Mouse (Mus musculus): ENCODE results near the gene Cpne5. TPM values are rescaled to one million over a fixed set of nuclear protein-coding genes. Genes with fewer than 3 reads are reported as not detected.
"Not testable (repeated sequence)": the region's sequence is repeated elsewhere in the genome, so short reads cannot be mapped to it uniquely, and the experiment has no call there.

Cpne5 gene
- total RNA-seq, 2 experiments from 2014 or later: not detected

DNA sequence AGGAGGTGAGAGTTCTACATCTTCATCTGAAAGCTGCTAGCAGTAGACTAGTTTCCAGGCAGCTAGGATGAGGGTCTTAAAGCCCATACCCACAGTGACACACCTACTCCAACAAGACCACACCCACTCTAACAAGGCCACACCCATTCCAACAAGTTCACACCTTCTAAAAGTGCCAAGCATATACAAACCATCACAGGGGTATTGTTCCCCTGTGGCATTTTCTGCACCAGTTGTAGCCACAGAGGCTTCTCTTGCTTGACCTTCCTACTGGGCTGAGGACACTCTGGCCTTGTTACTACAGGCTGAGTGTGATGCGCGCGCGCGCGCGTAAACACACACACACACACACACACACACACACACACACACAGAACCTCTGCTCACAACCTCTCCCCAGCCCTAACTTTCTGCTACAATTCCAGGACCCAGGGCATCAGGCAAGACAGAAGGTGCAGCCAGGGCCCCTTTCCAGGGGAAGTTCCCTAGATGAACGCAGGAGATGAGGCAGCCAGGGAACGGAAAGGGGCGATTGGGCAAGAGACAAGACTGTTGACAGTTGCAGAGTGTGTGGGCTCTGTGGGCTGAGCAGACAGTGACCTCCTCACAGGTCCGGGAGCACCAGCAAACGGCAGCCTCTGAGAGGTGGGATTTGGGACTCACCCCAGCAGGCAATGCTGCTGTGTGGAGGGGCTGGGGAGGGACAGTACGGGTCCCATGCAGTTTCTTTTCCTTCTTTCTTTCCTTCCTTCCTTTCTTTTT, 124.2 kb downstream of the Cpne5 start, which contains the start of gene Rab44:
TSS of gene Rab44 (plus strand) at position 555 of the 762 bp plus-strand sequence.
- intact Hi-C loops (cut with DNase I): no loop called here
- DNase-seq: no peak

- no peak for DNase-seq
Measured at GRCm38 (mm10) chr17:29111332-29111731, 126.6 kb downstream of the Cpne5 start.

DNA sequence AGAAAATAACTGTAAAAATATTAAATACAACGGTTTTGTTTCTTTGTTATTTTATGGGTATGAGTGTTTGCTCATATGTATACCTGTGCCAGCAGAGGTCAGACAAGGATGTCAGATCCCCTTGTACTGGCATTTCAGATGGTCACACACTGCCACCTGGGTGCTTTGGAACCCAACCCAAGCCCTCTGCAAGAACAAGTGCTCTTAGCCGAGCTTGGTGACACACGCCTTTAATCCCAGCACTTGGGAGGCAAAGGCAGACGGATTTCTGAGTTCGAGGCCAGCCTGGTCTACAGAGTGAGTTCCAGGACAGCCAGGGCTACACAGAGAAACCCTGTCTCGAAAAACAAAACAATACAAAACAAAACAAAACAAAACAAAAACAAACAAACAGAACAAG, 127.6 kb downstream of the Cpne5 start:
- intact Hi-C loops (cut with DNase I): loop anchor here (1.0 kb wide), 1 partner anchor 10 kb away; no protein-coding TSS in a partner anchor
- not testable (repeated sequence) for DNase-seq

More at GRCm38 (mm10) chr17:29111332-29111731, 126.6 kb downstream of the Cpne5 start:
- intact Hi-C loops (cut with DNase I): no loop called here

Other genes starting within 250 kb of the Cpne5 start
- gene Stk38, start 230.2 kb downstream of the Cpne5 start, total RNA-seq (2021): 10 to 100 TPM; 23.0 to 26.1 TPM
- gene Srsf3, start 205.5 kb downstream of the Cpne5 start, total RNA-seq (2021): 10 to 100 TPM; 32.6 to 42.1 TPM
- 10 to 100 TPM; 17.6 to 27.2 TPM for gene Cdkn1a, start 147.2 kb downstream of the Cpne5 start, total RNA-seq (2021)
- under 1 TPM; 0.44 to 0.59 TPM for gene Rab44, start 124.0 kb downstream of the Cpne5 start, total RNA-seq (2021)
- 1 to 10 TPM; 5.9 to 6.0 TPM for gene Ppil1, start 26.0 kb upstream of the Cpne5 start, total RNA-seq (2021)
- 100 to 1,000 TPM; 104 to 106 TPM for gene BC004004, start 30.6 kb upstream of the Cpne5 start, total RNA-seq (2021)
- 10 to 100 TPM; 16.1 to 29.8 TPM for gene Pi16, start 79.5 kb upstream of the Cpne5 start, total RNA-seq (2021)
- gene Mtch1, start 109.8 kb upstream of the Cpne5 start, total RNA-seq (2021): 10 to 100 TPM; 85.9 to 95.0 TPM
- 1 to 10 TPM in 1 of 2 experiments, under 1 TPM in 1; 0.79 to 1.2 TPM for gene Fgd2, start 122.7 kb upstream of the Cpne5 start, total RNA-seq (2021)